Mouse (Mus musculus): ENCODE measurements around the gene Crocc2.
A peak's percentile ranks its signal among the peaks of the same experiment; 100 is the strongest.

The Crocc2 gene

DNA sequence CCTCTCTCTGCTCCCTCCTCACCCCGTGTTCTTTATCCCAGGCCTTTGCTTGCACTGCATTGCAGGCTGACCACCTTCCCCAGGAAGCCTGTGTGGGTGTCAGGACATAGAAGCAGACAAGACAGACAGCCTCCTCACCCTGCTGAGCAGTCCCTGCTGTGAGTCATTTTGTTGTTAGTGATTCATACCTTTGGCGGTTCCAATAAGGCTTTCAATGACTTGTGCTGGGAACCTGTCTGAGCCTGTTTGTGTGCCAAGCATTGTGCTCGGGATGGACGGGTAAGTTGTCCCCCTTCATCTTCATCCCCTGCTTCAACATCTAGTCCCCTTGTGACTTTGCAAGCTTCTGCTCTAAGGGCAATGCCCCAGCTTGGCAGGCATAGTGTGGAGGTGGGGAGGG lies 5.1 kb downstream of the Crocc2 start:
- TF ChIP-seq CTCF (conservative IDR thresholded peaks at IDR 0.05; ENCODE audit: low read length): no peak
- TF ChIP-seq POU5F1 (IDR thresholded peaks at IDR 0.05; ENCODE audit: borderline replicate concordance, low read length): no peak
- no peak for TF ChIP-seq NANOG (IDR thresholded peaks at IDR 0.05; ENCODE audit: borderline replicate concordance, low read length)

DNA sequence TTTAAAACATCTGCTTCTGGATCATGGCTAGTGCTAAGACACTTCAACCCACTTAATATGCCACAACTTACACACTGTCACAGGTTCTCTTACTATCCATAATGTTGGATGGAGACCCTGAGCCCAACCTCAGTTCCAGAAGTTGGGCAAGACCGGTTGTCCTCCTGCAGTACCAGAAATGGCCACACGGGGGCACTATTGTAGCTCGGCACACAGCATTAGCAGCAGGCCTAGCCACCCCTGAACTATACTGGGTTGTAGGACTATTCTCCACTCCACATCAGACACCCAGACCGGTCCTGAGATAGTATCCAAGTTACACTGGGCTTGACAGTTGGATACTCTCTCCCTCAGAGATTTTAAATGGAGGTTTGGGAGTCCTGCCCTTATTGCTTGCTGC lies 5.9 kb downstream of the Crocc2 start:
- Histone ChIP-seq H3K36me3 (ENCODE audit: insufficient read depth, low read length) (no peaks in the 10 kb centered on the region), H3K4me1 (replicated peaks; ENCODE audit: low read depth, low read length) (peaks cover 40% of the 10 kb centered on the region), H3K9me3 (ENCODE audit: low read length) (no peaks in the 10 kb centered on the region), H3K27me3 (ENCODE audit: insufficient read depth, low read length) (peaks cover 55% of the 10 kb centered on the region), H3K4me3 (replicated peaks; ENCODE audit: low read length) (no peak overlapping the region)
- TF ChIP-seq POU5F1 (IDR thresholded peaks at IDR 0.05; ENCODE audit: borderline replicate concordance, low read length): no peak
- TF ChIP-seq CTCF (conservative IDR thresholded peaks at IDR 0.05; ENCODE audit: low read length): peak; percentile 95

More for the DNA sequence above, 5.1 kb downstream of the Crocc2 start:
- Histone ChIP-seq H3K27me3 (ENCODE audit: insufficient read depth, low read length) (peaks cover 48% of the 10 kb centered on the region), H3K36me3 (ENCODE audit: insufficient read depth, low read length) (no peaks in the 10 kb centered on the region), H3K4me1 (replicated peaks; ENCODE audit: low read depth, low read length) (peaks cover 41% of the 10 kb centered on the region), H3K9me3 (ENCODE audit: low read length) (no peaks in the 10 kb centered on the region), H3K4me3 (replicated peaks; ENCODE audit: low read length) (no peak overlapping the region)

DNA sequence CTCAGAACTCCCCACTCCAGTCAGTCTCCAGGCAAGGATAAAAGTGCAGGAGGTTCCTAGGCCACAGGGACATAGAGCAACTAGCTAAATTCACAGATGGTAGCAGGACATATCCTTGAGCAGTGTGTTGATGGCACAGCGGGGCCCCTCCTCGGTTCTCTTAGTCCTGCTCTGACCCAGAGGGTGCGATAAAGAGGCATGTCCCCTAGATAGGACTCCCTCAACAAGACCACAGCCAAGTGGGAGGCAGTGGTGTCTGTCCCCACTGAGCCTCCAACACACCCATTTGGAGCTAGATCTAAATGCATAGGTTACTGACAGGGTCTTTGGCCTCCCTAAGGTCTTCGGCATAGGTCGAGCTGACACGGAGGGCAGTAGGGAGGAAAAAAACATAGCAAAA lies 7.3 kb downstream of the Crocc2 start:
- no peak for TF ChIP-seq CTCF (conservative IDR thresholded peaks at IDR 0.05; ENCODE audit: low read length)
- no peak for TF ChIP-seq POU5F1 (IDR thresholded peaks at IDR 0.05; ENCODE audit: borderline replicate concordance, low read length)
- no peak for TF ChIP-seq NANOG (IDR thresholded peaks at IDR 0.05; ENCODE audit: borderline replicate concordance, low read length)

DNA sequence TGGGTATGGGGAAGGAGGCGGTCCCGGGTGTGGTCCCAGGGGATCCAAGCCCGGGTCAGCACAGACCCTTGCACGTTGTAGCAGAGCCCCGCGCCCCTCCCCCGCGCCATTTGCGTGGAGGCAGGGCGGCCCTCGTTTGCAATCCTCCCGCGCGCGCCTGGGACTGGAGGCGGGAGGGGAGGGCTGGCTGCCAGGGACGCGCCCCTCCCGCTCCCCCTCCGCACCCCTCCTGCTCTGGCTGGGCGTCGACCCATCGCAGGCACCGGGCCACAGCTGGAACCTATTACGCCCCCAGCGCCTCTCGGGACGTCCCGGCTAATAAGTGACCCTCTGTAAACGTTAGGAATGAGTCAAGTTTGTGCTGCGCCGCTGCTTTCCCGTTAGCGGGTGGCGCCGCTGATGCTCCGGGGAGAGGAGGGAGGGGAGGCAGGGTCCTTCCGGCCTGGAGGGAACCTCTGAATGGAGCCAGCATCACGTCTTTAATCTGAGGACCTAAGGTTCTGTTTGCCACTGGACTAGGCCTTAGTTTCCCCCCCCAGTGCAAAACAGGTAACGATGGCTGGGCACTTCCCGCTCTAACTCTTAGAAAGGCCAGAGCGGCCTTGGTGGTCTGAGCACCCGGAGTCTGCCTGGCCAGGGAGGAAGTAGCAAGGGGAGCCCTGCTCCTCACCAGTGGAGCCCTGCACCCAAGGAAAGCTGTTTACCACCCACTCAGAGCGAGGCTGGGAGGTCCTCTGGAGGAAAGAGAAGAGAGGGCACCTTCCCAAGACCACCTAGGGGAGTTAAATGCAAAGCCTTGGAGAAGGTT lies 8.2 kb downstream of the Crocc2 start:
- Histone ChIP-seq H3K4me3 (replicated peaks; ENCODE audit: low read length) (peak overlapping the region; percentile 74), H3K27me3 (ENCODE audit: insufficient read depth, low read length) (peaks cover 72% of the 10 kb centered on the region), H3K36me3 (ENCODE audit: insufficient read depth, low read length) (no peaks in the 10 kb centered on the region), H3K9me3 (ENCODE audit: low read length) (no peaks in the 10 kb centered on the region), H3K4me1 (replicated peaks; ENCODE audit: low read depth, low read length) (peaks cover 40% of the 10 kb centered on the region)
- TF ChIP-seq NANOG (IDR thresholded peaks at IDR 0.05; ENCODE audit: borderline replicate concordance, low read length) (no peak), CTCF (conservative IDR thresholded peaks at IDR 0.05; ENCODE audit: low read length) (no peak), POU5F1 (IDR thresholded peaks at IDR 0.05; ENCODE audit: borderline replicate concordance, low read length) (no peak)

More for the DNA sequence above, 7.3 kb downstream of the Crocc2 start:
- Histone ChIP-seq H3K4me1 (replicated peaks; ENCODE audit: low read depth, low read length) (peaks cover 40% of the 10 kb centered on the region), H3K4me3 (replicated peaks; ENCODE audit: low read length) (peak overlapping the region; percentile 8), H3K36me3 (ENCODE audit: insufficient read depth, low read length) (no peaks in the 10 kb centered on the region), H3K9me3 (ENCODE audit: low read length) (no peaks in the 10 kb centered on the region), H3K27me3 (ENCODE audit: insufficient read depth, low read length) (peaks cover 63% of the 10 kb centered on the region)

DNA sequence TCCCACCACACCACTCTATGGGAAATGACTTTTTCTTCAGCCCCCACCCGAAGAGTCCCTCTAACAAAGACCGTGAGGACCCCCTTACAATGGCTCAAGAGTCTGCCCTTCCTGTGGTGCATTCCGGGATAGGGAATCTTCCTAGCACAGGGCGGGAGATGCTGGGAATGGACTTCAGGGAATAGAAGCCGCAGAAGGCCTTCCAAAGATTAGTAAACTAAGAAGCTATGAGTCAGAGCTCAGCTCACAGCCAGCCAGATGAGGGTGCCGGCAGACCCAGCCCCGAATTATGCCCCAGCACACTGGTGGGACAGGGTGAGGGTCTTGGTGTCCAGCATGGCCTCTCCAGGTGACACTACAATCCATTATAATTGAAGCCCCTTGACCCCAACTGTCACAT lies 13.8 kb downstream of the Crocc2 start:
- no peaks in the 10 kb centered on the region for H3K36me3 ChIP-seq (ENCODE audit: insufficient read depth, low read length)
- TF ChIP-seq POU5F1 (IDR thresholded peaks at IDR 0.05; ENCODE audit: borderline replicate concordance, low read length): no peak
- TF ChIP-seq NANOG (IDR thresholded peaks at IDR 0.05; ENCODE audit: borderline replicate concordance, low read length): no peak
- no peak for TF ChIP-seq CTCF (conservative IDR thresholded peaks at IDR 0.05; ENCODE audit: low read length)
- H3K4me3 ChIP-seq (replicated peaks; ENCODE audit: low read length): no peak overlapping the region
- no peaks in the 10 kb centered on the region for H3K9me3 ChIP-seq (ENCODE audit: low read length)
- H3K4me1 ChIP-seq (replicated peaks; ENCODE audit: low read depth, low read length): peaks cover 20% of the 10 kb centered on the region
- peaks cover 81% of the 10 kb centered on the region for H3K27me3 ChIP-seq (ENCODE audit: insufficient read depth, low read length)

DNA sequence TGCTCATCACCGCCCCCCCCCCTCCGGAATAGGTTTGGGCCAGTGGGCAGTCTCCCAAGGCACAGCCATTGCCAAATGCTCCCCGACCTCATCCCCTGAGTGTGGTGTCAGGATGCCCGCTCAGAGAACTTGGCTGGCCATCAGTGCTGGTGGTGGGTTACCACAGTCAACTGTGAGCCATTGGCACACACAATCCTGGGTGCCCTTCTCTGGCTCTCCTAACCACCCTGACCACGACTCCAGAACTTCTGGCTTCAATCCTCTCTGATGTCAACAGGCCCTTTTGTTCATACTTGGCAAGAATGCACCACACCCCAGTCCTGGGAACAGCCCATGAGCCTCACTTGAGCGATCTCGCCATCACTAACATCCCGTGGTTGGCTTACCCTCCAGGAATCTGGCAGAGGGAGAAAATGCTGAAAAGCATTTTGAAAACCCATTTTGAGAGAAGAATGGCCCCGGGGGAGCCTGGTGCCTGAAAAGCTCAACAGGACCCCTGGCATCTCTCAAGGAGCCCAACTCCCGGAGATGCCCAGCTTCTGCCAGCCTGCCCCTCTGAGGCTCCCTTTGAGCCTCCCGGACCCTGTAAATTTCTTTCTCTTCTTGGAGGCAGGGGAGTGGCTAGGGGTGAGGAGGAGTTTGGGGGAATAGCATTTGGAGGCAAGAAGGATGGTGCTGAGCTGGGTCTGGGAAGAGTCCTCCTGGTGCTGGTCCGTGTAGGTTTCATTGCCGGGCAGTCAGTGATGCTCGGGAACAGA lies 15.7 kb downstream of the Crocc2 start:
- TF ChIP-seq NANOG (IDR thresholded peaks at IDR 0.05; ENCODE audit: borderline replicate concordance, low read length): no peak
- no peaks in the 10 kb centered on the region for H3K9me3 ChIP-seq (ENCODE audit: low read length)

DNA sequence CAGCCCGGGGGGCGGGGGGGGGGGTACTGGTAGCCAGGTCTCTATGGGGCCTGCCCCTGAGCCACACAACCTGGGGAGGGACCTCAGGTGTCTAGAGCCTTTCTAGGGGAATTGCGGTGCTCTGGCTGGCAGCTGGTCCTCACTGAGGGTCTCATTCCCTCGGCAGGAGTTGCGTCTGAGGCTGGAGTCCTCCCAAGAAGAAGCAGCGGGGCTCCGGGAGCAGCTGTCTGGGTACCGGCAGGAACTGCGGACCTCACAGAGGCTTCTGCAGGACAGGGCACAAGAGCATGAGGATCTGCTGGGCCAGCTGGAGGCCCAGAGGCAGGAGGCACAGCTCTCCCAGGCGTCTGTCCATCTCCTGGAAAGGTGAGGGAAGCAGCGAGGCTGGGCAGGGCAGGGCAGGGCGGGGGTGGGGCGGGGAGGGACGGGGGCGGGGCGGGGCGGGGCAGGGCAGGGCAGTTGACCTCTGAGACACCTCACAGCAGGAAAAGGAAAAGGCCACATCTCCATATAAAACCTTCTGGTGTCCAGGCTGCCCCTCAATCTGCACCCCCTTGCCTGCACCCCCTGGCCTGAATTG lies 22.3 kb downstream of the Crocc2 start:
- H3K9me3 ChIP-seq (ENCODE audit: low read length): peaks cover 3% of the 10 kb centered on the region
- H3K27me3 ChIP-seq (ENCODE audit: insufficient read depth, low read length): peaks cover 57% of the 10 kb centered on the region
- H3K4me3 ChIP-seq (replicated peaks; ENCODE audit: low read length): peak overlapping the region; percentile 71
- no peaks in the 10 kb centered on the region for H3K36me3 ChIP-seq (ENCODE audit: insufficient read depth, low read length)
- no peak for TF ChIP-seq NANOG (IDR thresholded peaks at IDR 0.05; ENCODE audit: borderline replicate concordance, low read length)
- TF ChIP-seq CTCF (conservative IDR thresholded peaks at IDR 0.05; ENCODE audit: low read length): no peak
- TF ChIP-seq POU5F1 (IDR thresholded peaks at IDR 0.05; ENCODE audit: borderline replicate concordance, low read length): no peak
- H3K4me1 ChIP-seq (replicated peaks; ENCODE audit: low read depth, low read length): peaks cover 78% of the 10 kb centered on the region

More for the DNA sequence above, 15.7 kb downstream of the Crocc2 start:
- H3K4me3 ChIP-seq (replicated peaks; ENCODE audit: low read length): no peak overlapping the region
- no peaks in the 10 kb centered on the region for H3K36me3 ChIP-seq (ENCODE audit: insufficient read depth, low read length)
- H3K27me3 ChIP-seq (ENCODE audit: insufficient read depth, low read length): peaks cover 76% of the 10 kb centered on the region
- peaks cover 21% of the 10 kb centered on the region for H3K4me1 ChIP-seq (replicated peaks; ENCODE audit: low read depth, low read length)

DNA sequence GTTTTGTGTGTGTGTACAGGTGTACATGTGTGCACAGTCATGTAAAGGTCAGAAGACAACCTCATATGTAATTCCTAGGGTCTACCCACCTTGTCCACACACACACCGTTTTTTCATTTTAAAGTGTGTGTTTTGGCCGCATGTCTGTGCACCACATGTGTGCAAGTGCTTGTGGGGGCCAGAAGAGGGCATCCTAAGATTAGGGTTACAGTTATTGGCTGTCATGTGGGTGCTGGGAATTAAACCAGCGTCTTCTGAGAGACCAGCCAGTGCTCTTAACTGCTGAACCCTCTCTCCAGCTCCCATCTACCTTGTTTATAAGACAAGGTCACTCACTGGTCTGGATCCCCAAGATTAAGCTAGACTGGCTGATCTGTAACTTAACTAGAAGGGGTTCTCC lies 26.4 kb downstream of the Crocc2 start:
- H3K4me3 ChIP-seq (replicated peaks; ENCODE audit: low read length): no peak overlapping the region
- H3K9me3 ChIP-seq (ENCODE audit: low read length): peaks cover 15% of the 10 kb centered on the region
- TF ChIP-seq CTCF (conservative IDR thresholded peaks at IDR 0.05; ENCODE audit: low read length) (no peak; the same call in 1 of the 2 replicates), POU5F1 (IDR thresholded peaks at IDR 0.05; ENCODE audit: borderline replicate concordance, low read length) (no peak), NANOG (IDR thresholded peaks at IDR 0.05; ENCODE audit: borderline replicate concordance, low read length) (no peak)
- H3K36me3 ChIP-seq (ENCODE audit: insufficient read depth, low read length): no peaks in the 10 kb centered on the region
- peaks cover 27% of the 10 kb centered on the region for H3K27me3 ChIP-seq (ENCODE audit: insufficient read depth, low read length)
- peaks cover 87% of the 10 kb centered on the region for H3K4me1 ChIP-seq (replicated peaks; ENCODE audit: low read depth, low read length)
